Mouse (Mus musculus): Measurements from ENCODE around the gene Sh3bgrl2. TPM values are rescaled to one million over a fixed set of nuclear protein-coding genes. Genes with fewer than 3 reads are reported as not detected.

The Sh3bgrl2 gene
- total and polyA plus RNA-seq, 3 experiments, result not detected

DNA sequence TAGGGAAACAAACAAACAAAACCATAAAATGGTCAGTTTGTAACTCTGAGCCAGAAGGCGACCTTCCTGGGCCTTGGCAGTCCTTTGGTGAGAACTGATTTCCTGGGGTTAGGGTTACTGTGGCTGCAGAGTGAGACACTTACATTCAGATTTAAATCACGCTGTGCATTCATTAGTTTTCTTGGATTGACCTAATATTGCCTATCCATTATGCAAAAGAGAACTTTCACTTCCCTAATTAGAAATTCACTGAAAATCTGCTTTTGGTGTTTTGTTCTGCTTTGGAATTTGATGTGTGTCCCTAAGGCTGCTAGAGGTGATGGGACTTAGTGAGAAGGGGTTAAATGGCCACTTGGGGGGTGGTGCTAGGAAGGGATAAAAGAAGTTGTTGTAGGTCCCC lies 7.5 kb downstream of the Sh3bgrl2 start:
- Histone ChIP-seq H3K4me1 (ENCODE audit: control insufficient read depth in 1 of 2, insufficient read depth in 2 of 2, low read length in 2 of 2) (no peaks in the 10 kb centered on the region), H3K4me3 (ENCODE audit: control insufficient read depth in 1 of 2, insufficient read depth in 1 of 2, low read depth in 2 of 2, low read length in 2 of 2) (no peak overlapping the region), H3K9me3 (replicated peaks; ENCODE audit: insufficient read depth, low read length) (no peaks in the 10 kb centered on the region), H3K36me3 (ENCODE audit: control insufficient read depth in 1 of 2, insufficient read depth in 2 of 2, low read length in 2 of 2) (no peaks in the 10 kb centered on the region), H3K79me2 (ENCODE audit: control insufficient read depth, insufficient read depth, low read length, poor library complexity) (no peaks in the 10 kb centered on the region), H3K27me3 (ENCODE audit: control insufficient read depth in 1 of 2, insufficient read depth in 2 of 2, low read length in 2 of 2) (no peaks in the 10 kb centered on the region), H3K9ac (ENCODE audit: control insufficient read depth, low read depth, low read length, poor library complexity, severe bottlenecking) (no peak overlapping the region), H3K27ac (ENCODE audit: control insufficient read depth, low read depth, low read length) (no peak overlapping the region)
- no peak for DNase-seq (ENCODE audit: low read depth, low spot score)
- no peak for TF ChIP-seq NELFE (IDR thresholded peaks at IDR 0.05; ENCODE audit: low read depth, low read length)

DNA sequence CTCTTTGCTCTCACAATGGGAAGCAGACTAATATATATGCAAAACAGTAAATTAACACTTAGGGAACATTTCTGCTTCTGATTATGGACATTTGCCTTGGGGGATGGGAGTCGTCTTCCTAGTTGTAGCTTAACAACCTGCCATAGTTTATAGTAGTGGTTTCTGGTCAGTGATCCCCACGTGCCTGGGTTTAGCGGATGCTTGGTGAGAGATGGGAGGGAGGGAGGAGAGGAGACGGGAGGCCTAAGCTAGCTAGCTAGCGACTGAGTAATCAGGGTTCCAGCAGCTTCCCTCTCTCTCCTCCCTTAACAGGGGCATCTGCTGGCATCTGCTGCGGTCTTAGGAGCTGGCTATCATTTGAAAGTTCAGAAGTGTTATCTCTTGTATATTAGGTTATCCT lies 8.1 kb downstream of the Sh3bgrl2 start:
- no peaks in the 10 kb centered on the region for H3K36me3 ChIP-seq (ENCODE audit: control insufficient read depth in 1 of 2, insufficient read depth in 2 of 2, low read length in 2 of 2)
- H3K79me2 ChIP-seq (ENCODE audit: control insufficient read depth, insufficient read depth, low read length, poor library complexity), result no peaks in the 10 kb centered on the region
- TF ChIP-seq POLR2AphosphoS5 (IDR thresholded peaks at IDR 0.05; ENCODE audit: borderline replicate concordance, low read depth, low read length), result no peak
- TF ChIP-seq KAT2A (conservative IDR thresholded peaks at IDR 0.05; ENCODE audit: low read depth, low read length), result no peak
- TF ChIP-seq MAX (IDR thresholded peaks at IDR 0.05; ENCODE audit: low read length), result no peak
- no peak for TF ChIP-seq MYC (IDR thresholded peaks at IDR 0.05; ENCODE audit: low read depth, low read length)
- no peak for TF ChIP-seq CHD1 (IDR thresholded peaks at IDR 0.05; ENCODE audit: low read depth, low read length)
- TF ChIP-seq ELF1 (IDR thresholded peaks at IDR 0.05; ENCODE audit: low read depth, low read length), result no peak
- no peak for TF ChIP-seq MYB (IDR thresholded peaks at IDR 0.05; ENCODE audit: low read depth, low read length)
- no peak overlapping the region for H3K4me3 ChIP-seq (ENCODE audit: control insufficient read depth in 1 of 2, insufficient read depth in 1 of 2, low read depth in 2 of 2, low read length in 2 of 2)
- H3K9me3 ChIP-seq (replicated peaks; ENCODE audit: insufficient read depth, low read length), result no peaks in the 10 kb centered on the region
- H3K27ac ChIP-seq (ENCODE audit: control insufficient read depth, low read depth, low read length), result no peak overlapping the region
- no peak overlapping the region for H3K9ac ChIP-seq (ENCODE audit: control insufficient read depth, low read depth, low read length, poor library complexity, severe bottlenecking)
- H3K4me1 ChIP-seq (ENCODE audit: control insufficient read depth in 1 of 2, insufficient read depth in 2 of 2, low read length in 2 of 2), result no peaks in the 10 kb centered on the region
- H3K27me3 ChIP-seq (ENCODE audit: control insufficient read depth in 1 of 2, insufficient read depth in 2 of 2, low read length in 2 of 2), result no peaks in the 10 kb centered on the region
- DNase-seq (ENCODE audit: low read depth, low spot score), result no peak

DNA sequence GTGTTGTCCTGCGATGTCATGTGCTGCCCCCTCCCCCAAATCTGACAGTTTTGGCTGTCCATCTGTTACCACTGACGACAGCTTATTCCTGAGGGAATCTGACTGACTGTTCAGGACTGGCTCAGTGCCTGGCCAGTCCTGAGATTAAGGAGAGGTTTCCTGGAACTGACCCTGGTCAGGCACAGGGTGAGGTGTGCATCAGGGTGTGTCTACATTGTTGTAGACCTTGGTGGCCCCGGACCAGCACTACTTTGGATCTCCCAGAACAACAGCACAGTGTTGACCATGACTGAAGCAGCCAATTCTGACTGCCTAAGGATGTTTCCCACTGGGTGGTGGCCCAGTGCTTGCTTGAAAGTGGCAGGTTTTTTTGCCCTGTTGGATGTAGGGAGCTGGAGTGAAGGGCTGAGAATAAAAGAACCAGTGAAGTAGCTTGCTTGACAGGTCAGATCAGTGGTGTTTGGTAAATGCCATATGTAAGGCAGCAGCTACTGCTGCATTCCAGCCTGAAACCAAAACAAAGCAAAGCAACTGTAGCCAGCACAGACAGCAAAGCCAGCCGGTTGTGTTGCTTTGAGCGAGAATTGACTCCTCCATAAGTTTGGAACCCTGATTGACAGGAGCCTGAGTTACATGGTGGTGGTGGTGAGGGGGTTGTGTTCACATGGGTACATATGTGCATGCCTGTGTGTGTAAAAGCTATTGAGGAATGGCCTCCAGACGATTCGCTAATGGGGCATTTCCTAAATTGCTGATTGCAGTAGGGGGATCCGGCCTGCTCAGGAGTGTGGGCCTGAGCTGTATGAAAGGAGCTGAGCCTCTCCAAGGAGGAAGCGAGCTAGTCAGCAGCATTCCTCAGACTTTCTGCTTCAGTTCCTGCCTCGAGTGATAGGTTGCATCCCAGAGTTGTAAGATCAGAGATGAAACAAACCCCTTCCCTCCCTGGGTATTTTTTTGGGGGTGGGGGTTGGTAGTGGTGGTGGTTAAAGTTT lies 8.9 kb downstream of the Sh3bgrl2 start:
- Histone ChIP-seq H3K9ac (ENCODE audit: control insufficient read depth, low read depth, low read length, poor library complexity, severe bottlenecking) (no peak overlapping the region), H3K79me2 (ENCODE audit: control insufficient read depth, insufficient read depth, low read length, poor library complexity) (no peaks in the 10 kb centered on the region), H3K27ac (ENCODE audit: control insufficient read depth, low read depth, low read length) (no peak overlapping the region), H3K27me3 (ENCODE audit: control insufficient read depth in 1 of 2, insufficient read depth in 2 of 2, low read length in 2 of 2) (no peaks in the 10 kb centered on the region), H3K9me3 (replicated peaks; ENCODE audit: insufficient read depth, low read length) (no peaks in the 10 kb centered on the region), H3K4me3 (ENCODE audit: control insufficient read depth in 1 of 2, insufficient read depth in 1 of 2, low read depth in 2 of 2, low read length in 2 of 2) (no peak overlapping the region), H3K36me3 (ENCODE audit: control insufficient read depth in 1 of 2, insufficient read depth in 2 of 2, low read length in 2 of 2) (no peaks in the 10 kb centered on the region), H3K4me1 (ENCODE audit: control insufficient read depth in 1 of 2, insufficient read depth in 2 of 2, low read length in 2 of 2) (no peaks in the 10 kb centered on the region)
- TF ChIP-seq USF2 (IDR thresholded peaks at IDR 0.05; ENCODE audit: borderline replicate concordance in 1 of 2, insufficient read depth in 1 of 2, low read depth in 1 of 2, low read length in 2 of 2), result no peak
- no peak for TF ChIP-seq JUND (IDR thresholded peaks at IDR 0.05; ENCODE audit: low read depth, low read length)
- no peak for TF ChIP-seq HCFC1 (IDR thresholded peaks at IDR 0.05; ENCODE audit: low read depth, low read length)
- no peak for TF ChIP-seq ZKSCAN1 (IDR thresholded peaks at IDR 0.05; ENCODE audit: low read depth, low read length)
- no peak for TF ChIP-seq BHLHE40 (IDR thresholded peaks at IDR 0.05; ENCODE audit: borderline replicate concordance, low read depth, low read length)
- TF ChIP-seq MYB (IDR thresholded peaks at IDR 0.05; ENCODE audit: low read depth, low read length), result no peak
- no peak for TF ChIP-seq ELF1 (IDR thresholded peaks at IDR 0.05; ENCODE audit: low read depth, low read length)
- no peak for TF ChIP-seq POLR2AphosphoS5 (IDR thresholded peaks at IDR 0.05; ENCODE audit: borderline replicate concordance, low read depth, low read length)
- TF ChIP-seq CHD1 (IDR thresholded peaks at IDR 0.05; ENCODE audit: low read depth, low read length), result no peak
- TF ChIP-seq ZNF384 (IDR thresholded peaks at IDR 0.05; ENCODE audit: low read depth, low read length), result no peak
- no peak for TF ChIP-seq UBTF (IDR thresholded peaks at IDR 0.05; ENCODE audit: borderline replicate concordance, insufficient read depth, low read depth, low read length)
- TF ChIP-seq NELFE (IDR thresholded peaks at IDR 0.05; ENCODE audit: low read depth, low read length), result no peak
- TF ChIP-seq MXI1 (IDR thresholded peaks at IDR 0.05; ENCODE audit: low read depth, low read length), result no peak
- TF ChIP-seq POLR2A (IDR thresholded peaks at IDR 0.05; ENCODE audit: control insufficient read depth in 1 of 2, insufficient read depth in 1 of 2, low read depth in 1 of 2, low read length in 2 of 2, poor library complexity in 1 of 2), result no peak
- no peak for DNase-seq (ENCODE audit: low read depth, low spot score)

Measured in MEL (cell line).